Mouse (Mus musculus) retina, postnatal 7 days (tissue): ENCODE measurements around the gene Rspry1.

Experiments used
- DNase-seq: peaks from one replicate; pipeline ENCODE4 v3.0.0-alpha.2; 2012; ENCODE audit warnings: low read depth, low spot score

The Rspry1 gene

DNA sequence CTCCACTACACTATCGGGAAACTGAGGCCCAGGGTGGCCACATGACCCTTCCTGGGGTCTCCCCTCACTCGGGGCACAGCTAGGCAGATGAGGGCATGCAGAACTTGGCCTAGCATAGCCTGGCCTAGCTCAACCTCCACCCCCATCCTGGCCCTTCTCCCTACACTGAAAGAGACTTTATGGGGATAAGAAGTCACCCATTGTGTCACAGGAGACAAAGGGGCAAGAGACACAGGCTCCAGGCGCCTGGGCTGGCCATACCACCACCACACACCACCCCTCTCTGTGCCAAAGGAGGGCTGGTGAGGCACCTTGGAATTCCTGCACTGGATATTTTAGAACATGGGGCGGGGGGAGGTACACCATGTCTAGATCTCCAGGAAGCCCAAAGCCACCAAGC, 82.5 kb downstream of the Rspry1 start:
- no peak for DNase-seq

DNA sequence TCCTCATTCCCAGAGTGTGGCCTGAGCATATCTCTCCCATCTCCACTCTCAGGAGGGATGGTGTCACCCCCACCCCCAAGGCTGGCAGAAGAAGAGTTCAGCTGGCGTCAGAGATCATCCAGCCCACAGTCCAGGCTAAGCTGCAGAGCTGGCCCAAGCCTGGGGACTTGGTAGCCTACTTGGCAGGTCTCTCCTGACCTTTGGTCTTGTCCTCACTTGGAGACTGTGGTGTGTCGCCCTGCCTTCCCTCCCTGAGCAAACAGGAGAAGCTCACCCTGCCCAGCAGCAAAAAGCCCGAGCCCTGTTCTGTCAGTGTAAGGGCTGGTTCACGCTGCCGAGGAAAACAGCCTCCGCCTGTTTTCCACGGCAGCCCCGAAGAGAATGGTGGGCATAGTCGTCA, 84.2 kb downstream of the Rspry1 start:
- no peak for DNase-seq

DNA sequence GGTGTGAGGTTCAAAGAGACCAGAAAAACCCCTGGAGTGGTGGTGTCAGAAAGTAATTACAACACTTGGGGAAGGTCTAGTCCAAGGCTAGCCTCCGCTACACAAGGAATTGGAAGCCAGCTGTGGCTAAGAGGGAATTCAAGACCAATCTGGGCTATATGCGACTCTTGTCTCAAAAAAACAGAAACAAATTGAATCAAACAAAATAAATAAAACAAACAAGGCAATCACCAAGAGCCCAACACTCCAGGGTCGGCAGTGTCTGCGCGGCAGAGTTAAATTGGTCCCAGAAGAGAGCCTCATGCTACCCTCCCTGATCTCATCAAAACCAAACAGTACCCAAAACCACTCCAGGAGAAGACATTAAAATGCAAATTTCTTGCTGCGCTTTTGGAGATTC, 93.0 kb downstream of the Rspry1 start:
- DNase-seq, result no peak

DNA sequence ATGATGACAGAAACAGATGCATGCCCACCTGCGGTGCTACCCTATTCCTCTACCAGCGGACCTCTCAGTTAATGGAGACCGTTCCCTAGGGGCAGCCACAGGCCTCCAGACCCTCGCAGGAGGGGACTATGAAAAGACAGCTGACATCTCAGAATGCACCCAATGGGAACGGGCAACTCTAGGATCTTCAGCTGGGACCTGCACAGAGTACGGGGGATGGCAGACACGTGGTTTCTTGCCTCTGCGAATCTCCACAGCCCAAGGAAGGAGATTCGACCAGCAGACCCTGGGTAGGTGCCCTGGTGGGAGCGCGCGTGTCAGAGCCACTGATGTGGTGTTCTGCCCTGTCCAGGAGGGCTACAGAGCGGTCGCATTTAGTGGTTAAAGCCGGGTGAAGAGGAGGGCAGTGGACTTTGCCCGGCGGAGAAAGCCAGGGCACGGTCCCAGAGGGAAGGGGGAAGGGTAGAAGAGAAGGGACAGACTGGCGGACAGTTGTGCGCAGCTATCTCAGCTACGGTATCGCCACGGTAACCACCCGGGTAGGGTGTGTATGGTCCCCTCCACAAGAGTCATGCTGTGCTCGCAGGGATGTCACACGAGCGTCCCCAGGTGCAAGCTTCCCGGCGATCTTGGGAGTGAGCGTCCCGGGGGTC, 93.7 kb downstream of the Rspry1 start:
- no peak for DNase-seq

DNA sequence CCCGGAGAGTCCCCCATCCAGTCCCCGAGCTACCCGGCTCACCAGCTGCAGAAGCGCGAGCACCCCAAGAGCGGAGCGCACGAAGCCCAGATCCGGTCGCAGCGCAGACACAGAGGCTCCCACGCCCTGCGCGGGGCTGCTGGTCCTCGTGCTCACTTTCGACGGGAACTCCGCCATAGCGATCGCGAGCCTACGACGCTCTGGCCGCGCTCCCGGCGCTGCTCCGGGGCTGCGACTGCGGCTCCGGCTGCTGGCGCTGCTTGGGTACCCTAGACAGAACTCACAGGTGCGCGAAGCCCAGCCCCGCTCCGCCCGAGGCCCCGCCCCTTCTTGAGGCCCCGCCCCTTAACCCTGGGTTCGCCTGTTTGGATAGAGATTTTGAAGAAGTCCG, 94.3 kb downstream of the Rspry1 start, which contains the start of gene Pllp:
Pllp (minus strand) TSS at position 285 of the 391 bp plus-strand sequence.
- no peak for DNase-seq

DNA sequence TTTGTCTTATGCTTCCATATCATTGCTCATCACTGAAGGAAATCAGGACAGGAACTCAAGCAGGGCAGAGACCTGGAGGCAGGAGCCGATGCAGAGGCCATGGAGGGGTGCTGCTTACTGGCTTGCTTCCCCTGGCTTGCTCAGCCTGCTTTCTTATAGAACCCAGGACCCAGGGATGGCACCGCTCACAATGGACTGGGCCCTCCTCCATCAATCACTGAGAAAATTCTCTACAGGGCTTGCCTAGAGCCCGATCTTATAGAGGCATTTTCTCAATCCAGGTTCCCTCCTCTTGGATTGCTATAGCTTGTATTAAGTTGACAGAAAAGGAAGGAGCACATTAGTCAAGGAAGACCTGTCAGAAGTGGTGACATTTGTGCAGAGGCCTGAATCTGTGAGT, 94.8 kb downstream of the Rspry1 start:
- no peak for DNase-seq

DNA sequence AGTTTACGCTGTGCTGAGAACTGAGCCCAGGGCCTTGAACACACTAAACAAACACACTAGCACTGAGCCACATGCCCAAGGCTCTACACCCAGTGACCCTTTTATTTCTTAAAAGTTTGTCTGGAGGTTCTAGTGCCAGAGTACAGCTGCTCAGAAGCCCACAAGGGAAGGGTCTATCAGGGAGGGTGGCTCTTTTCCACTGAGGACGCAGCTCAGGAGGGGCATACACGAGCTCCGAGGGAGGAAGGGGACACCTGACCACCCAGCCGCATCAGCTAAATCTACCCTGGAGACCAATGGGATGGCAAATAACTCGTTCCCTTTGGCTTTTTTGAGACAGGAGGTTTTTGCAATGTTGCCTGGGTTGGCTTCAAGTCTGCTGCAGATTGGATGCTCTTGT, 96.2 kb downstream of the Rspry1 start:
- no peak for DNase-seq

DNA sequence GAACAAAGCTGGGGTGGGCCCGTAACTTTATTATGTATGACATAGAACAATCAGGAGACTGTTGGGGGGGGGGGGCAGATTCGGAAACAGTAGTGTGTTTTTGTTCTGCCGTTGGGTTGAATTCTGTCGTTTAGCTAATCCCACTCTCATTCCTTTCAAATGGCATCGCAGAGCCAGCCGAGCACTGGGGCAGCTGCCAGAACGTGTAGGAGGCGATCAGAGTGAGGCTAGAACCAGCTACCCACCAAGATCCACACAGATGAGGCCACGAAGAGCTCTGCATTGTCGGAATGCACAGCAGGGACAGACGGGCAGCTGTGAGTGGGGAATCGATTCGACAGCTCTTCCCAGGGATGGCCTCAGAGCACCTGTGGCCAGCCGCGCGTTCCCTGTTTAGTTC, 97.6 kb downstream of the Rspry1 start:
- no peak for DNase-seq

DNA sequence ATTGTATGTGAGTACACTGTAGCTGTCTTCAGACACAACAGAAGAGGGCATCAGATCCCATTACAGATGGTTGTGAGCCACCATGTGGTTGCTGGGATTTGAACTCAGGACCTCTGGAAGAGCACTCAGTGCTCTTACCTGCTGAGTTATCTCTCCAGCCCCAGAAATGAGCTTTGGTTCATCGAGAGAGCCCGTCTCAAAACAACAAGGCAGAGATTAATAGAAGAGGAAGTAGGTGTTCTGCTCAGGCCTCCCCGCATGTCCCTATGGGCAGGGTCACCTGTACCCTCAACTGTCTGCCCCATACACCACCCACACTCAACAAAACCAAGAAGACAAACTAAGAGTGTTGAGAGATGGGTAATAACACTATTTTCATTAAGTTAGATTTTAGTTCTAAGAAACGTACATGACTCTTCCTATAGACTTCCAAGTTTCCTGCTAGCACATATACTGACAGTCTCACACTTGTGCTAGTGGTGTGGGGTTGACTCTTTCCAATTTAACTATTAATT, 98.7 kb downstream of the Rspry1 start:
- DNase-seq, result no peak

DNA sequence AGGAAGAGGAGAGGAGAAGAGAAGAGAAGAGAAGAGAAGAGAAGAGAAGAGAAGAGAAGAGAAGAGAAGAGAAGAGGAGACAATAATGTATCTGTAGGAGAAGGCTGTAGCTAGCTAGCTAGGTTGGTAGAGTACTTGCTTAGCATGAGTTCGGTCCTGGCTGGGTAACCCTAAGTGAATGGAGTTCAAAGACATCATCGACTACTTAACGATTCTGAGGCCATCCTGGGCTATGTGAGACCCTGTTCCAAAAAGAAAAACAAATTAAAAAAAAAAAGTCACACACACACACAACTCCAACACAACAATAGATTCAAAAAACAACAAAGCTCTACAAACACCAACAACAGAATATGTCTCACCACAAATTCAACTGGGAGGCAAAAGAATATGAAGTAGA, 100.4 kb downstream of the Rspry1 start:
- DNase-seq, result no peak

DNA sequence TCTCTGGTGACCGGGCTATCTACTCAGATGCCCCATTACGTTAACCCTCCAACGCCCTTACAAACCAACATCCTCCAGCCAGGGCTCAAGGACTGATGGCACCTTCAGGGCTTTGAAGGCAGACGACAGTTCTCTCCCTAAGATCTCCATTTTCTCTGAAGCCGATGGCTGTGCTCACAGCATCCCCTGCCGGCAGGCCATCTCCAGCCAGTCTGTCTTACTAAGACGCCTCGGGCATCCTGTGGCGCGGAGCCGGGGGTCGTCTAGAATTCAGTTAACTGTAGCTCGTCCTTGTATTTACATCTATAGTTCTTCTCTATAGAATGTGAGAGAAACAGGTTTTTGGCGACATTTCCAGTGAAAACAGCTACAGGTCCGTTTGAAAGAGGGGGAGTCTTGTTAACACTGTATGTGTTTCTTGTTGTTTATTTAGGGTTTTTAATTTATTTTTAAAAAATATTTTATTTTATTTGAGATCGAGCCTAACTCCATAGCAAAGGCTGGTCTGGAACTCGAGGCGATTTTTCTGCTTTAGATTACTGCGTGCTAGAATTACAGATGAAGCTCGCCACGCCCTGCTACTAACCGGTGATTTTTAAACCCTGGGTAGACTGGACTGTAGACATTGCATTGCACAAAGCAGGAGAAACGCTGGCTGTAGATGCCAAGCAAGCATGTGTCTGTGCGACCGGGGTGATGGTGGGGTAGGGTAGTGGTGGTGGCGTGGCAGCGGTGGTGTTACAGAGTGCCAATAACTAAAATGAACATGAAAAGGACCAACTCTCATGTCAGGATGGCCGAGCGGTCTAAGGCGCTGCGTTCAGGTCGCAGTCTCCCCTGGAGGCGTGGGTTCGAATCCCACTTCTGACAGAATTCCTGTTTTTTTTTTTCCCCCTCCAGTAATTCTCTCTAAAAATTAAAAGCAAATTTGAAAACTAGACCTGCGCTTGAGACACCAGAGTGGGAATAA, 101.4 kb downstream of the Rspry1 start:
- no peak for DNase-seq

DNA sequence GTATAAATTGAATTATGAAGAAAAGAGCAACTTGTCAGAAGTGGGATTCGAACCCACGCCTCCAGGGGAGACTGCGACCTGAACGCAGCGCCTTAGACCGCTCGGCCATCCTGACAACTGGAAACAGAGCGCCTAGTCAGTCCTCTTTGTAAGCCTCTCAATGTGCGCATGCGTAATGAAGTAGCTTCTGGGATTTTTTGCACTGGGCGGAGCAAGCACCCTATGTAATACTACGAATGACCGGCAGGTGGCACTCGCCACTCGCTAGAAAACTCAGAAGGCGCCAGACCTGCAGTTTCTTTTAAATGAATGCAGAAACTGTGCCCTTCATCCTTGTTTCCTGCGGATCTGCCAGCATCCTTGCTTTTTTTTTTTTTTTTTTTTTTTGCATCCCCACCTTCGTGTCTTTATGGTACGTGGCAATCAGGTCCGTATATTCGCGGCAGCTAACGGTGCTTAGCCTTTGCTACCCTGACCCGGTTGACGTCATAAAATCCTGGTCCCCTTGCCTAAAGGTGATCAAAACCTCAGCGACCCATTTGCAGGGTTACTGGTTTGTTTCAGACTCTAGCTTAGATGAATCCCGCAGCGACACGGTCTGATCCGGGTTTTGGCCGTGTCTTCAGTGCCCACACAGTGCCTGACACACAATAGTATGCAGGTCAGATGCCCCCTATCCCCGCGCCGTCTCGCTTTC, 102.4 kb downstream of the Rspry1 start:
- DNase-seq, result peak; percentile 94

DNA sequence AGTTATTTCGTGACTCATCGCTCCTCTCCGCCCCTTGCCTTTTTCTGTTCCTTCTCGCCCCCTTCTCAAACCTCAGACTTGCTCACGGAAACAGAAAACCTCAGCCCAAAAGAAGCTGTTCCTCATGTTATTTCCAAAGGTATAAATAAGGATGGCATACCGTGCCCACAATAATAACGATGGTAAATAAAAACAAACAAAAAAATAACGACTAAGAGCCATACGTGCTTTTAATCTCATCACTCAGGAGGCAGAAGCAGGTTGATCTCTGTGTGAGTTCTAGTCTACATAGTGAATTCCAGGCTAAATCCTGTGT, 102.9 kb downstream of the Rspry1 start:
- no peak for DNase-seq

DNA sequence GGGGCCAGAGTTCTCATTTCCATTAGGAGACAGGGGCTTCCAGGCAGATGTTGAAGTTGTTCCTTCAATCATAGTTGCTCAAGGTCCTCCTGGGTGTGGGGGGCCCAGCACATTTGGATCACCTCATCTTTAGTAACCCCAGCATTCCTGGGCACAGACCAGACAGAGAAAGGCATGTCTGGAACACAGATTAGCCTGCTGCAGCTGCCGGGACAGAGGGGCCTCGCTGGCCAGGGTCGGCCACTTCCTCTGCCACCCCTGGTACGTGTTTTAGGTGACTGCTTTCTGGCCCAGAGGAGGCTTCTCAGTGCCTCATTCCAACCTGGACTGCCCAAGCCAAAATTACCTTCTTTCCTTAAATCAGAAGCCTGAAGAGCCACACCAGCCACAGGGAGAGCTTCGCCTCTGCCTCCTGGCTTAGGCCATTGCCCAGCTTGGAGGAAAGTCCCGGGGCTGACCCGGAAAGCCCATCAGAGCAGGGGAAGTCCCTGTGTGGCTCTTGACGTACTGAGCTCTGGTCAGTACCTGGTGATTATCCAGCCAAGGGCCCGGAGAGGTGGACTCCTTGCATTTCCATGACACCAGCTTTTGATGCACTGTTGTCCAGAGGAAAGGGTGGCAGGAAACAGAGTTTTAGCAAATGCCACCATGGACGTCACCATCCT, 104.0 kb downstream of the Rspry1 start:
- no peak for DNase-seq

DNA sequence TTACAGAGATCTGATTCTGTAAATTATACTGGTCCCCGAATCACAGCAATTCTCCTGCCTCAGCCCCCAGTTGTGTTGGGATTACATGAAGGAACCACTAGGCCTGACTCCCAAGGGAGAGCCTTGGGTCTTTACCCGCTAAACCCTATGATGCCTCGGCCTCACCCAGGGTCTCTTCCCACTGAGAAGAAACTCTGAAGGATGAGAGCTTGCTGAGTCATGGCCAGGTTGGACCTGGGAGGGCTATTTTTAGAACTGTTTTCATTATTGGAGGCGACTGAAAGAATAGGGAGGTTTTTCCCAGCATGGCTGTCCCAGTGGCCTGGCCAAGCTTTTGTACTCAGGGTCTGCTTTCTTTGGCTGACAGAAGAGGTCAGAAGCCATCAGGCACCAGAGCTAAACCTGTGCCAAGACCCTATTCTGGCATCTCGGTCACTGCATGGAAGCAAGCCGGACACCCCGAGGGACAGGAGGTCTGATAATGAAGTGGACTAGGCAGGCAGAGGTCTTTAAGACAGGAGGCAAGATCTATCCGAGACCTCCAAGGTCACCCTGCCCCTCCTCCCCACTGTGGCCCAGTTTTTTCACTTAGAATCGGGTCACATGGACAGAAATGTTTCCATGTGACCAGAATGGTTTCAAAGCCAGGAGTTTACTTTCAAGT, 105.1 kb downstream of the Rspry1 start:
- no peak for DNase-seq
